Mouse (Mus musculus): ENCODE results near the gene Nbl1. TPM values are rescaled to one million over a fixed set of nuclear protein-coding genes. Genes with fewer than 3 reads are reported as not detected.

Nbl1 gene
- polyA plus RNA-seq, 1 experiment from 2014 or later = 0.13 TPM

DNA sequence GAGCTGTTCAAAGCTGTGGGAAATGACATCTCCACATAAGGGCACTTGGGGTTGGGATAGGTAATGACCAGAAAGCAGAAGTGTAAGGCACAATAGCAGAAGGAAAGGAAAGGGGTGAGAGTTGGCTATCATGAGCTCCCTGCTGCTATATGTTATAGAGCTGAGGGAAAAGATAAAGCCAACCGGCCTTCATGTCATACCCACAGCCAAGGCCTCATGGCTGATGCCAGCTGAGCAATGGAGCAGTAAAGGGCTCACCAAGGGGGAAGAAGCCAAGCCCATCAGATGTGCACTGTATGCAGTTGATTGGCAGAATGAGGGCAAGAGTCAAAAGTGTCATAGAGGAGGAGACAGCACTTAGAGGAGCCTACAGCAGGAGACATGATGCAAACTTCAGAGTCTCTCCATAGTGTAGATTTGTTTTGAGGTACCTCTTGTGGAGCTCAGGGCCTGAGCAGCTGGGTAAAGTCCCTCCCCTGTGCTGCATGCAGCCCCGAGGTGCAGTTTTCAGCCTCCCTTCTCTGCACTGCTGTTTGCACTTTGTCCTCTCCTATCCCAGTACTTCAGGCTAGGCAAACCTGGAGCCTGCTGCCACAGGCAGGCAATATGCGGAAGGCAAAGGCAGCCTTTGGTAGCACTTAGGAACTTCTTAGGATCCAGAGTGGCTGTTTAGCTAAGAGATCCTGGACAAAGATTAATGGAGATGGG lies 23.7 kb upstream of the Nbl1 start:
- 62% methylated on average over 3 of the region's 3 CpGs for WGBS (ENCODE audit: missing documents)
- Histone ChIP-seq H3K36me3 (ENCODE audit: inconsistent target) (no peaks in the 10 kb centered on the region), H3K4me3 (ENCODE audit: inconsistent target) (no peak overlapping the region), H3K27ac (no peak overlapping the region), H3K79me2 (ENCODE audit: inconsistent target) (peaks cover 100% of the 10 kb centered on the region)

DNA sequence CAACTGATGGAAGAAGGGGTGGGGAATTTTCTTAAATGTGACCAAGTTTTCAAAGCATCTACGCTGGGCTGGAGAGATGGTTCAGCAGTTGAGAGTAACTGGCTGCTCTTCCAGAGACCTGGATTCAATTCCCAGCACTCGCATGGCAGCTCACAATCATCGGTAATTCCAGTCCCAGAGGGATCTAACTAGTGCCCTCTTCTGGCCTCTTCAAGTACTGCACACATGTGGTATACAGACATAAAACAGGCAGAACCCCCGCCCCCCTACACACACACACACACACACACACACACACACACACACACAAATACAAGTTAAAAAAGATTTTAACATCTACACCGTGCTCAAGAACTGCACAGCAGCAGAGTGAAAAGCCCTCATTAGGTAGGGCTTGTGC lies 22.9 kb upstream of the Nbl1 start:
- H3K27ac ChIP-seq = no peak overlapping the region
- peaks cover 100% of the 10 kb centered on the region for H3K79me2 ChIP-seq (ENCODE audit: inconsistent target)
- WGBS (ENCODE audit: missing documents) = 91% methylated on average over 5 of the region's 5 CpGs
- no peaks in the 10 kb centered on the region for H3K36me3 ChIP-seq (ENCODE audit: inconsistent target)
- no peak overlapping the region for H3K4me3 ChIP-seq (ENCODE audit: inconsistent target)

DNA sequence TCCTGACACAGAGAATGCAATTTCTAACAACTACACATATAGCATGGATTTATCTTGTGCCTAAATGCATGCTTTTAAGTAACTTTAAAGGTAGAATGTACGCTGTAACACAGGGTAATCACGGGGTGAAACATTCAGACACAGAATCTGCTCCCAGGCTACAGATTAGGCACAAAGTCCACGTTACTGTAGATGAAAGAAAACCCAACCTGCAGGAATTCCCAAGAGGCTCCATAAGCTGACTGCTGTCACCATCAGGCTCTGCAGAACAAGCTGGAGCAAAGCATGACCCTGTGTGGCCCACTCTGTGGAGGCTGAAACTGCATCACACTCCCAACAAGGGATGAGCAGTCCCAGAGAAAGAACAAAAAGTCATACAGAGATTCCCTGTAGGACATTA lies 19.7 kb upstream of the Nbl1 start:
- Histone ChIP-seq H3K36me3 (ENCODE audit: inconsistent target) (no peaks in the 10 kb centered on the region), H3K27ac (no peak overlapping the region), H3K4me3 (ENCODE audit: inconsistent target) (no peak overlapping the region), H3K79me2 (ENCODE audit: inconsistent target) (peaks cover 100% of the 10 kb centered on the region)
- 96% methylated on average over 3 of the region's 3 CpGs for WGBS (ENCODE audit: missing documents)

DNA sequence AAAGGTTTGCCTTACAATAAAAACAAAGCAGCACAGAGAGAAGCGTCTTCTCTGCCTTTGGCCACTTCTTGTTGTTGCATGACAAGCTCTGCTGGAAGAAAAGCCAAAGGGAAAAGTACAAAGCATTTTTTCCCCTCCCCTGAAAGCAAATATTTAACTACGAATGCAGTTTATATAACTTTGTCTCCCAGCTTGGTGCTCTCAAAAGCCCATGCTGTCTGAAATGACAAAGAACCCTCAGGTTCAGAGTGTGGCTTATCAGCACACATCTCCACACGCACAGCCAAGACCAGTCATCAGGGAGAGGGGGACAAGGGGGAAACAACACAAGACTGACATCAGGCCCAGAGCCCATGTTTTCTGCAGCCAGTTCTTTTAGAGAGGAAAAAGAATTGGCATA lies 18.6 kb upstream of the Nbl1 start:
- Histone ChIP-seq H3K4me3 (ENCODE audit: inconsistent target) (no peak overlapping the region), H3K36me3 (ENCODE audit: inconsistent target) (no peaks in the 10 kb centered on the region), H3K27ac (no peak overlapping the region), H3K79me2 (ENCODE audit: inconsistent target) (peaks cover 100% of the 10 kb centered on the region)
- WGBS (ENCODE audit: missing documents) = 86% methylated on average over 3 of the region's 3 CpGs

DNA sequence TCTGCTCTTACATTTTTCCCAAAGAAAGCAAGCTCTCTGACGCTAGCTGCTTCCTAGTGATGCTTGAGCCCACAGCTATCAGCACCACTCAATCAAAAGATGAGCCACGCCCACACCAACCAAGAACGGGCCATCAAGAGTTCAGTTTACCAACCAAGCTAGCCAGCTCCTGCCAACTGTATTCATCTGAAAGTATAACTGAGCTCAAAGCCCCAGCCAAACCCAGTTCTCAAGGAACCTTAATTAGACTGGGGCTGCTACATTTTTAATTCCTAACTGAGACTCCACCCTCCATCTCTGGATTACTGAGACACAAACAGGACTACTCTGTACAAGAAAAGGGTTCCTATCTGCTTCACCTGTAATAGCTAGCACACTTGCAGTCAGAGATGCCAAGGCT lies 18.1 kb upstream of the Nbl1 start:
- Histone ChIP-seq H3K36me3 (ENCODE audit: inconsistent target) (no peaks in the 10 kb centered on the region), H3K4me3 (ENCODE audit: inconsistent target) (no peak overlapping the region), H3K79me2 (ENCODE audit: inconsistent target) (peaks cover 100% of the 10 kb centered on the region), H3K27ac (no peak overlapping the region)
- 100% methylated on average over 2 of the region's 3 CpGs for WGBS (ENCODE audit: missing documents)

DNA sequence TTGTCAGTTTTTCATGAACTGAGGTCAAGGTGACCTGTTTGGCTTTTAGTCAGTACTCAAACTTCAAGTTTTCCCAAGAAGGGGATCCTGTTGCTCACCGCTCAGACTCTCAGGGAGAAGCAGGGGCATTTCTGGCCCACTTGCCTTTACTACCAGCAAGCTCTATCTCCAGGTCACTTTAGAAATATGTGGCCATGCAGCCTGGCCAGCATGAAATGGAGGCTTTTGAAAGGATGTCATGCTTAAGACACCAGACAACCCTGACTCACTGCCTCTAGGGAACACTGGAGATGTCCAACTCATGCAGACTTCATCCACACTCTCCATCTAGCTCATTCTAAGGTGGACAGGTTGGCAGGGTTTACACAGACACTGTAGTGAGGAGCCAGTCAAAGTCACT lies 12.7 kb upstream of the Nbl1 start:
- 100% methylated on average over 1 of the region's 1 CpGs for WGBS (ENCODE audit: missing documents)
- Histone ChIP-seq H3K4me3 (ENCODE audit: inconsistent target) (no peak overlapping the region), H3K79me2 (ENCODE audit: inconsistent target) (peaks cover 53% of the 10 kb centered on the region), H3K27ac (no peak overlapping the region), H3K36me3 (ENCODE audit: inconsistent target) (peaks cover 28% of the 10 kb centered on the region; the same call in 1 of the 2 replicates)

DNA sequence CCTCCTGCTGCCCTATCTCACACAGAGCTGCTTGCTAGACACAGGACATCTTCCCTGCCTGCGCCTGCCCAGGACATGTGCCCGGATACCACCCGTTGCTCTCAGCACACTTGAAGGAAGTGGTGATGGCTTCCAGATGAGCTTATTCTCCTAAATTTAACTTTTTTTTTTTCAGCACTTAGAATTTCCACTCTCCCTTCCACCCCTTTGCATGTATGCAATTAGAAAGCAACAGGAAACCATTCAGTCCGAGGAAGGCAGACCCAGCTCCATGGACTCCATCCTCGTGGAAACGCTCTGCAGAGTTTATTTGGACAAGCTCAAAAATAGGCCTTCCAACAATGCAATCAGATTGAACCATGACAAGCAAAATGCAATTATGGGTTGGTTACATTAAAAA lies 8.8 kb upstream of the Nbl1 start:
- Histone ChIP-seq H3K27ac (no peak overlapping the region), H3K4me3 (ENCODE audit: inconsistent target) (no peak overlapping the region), H3K79me2 (ENCODE audit: inconsistent target) (peaks cover 14% of the 10 kb centered on the region), H3K36me3 (ENCODE audit: inconsistent target) (peaks cover 28% of the 10 kb centered on the region; the same call in 1 of the 2 replicates)
- WGBS (ENCODE audit: missing documents) = 88% methylated on average over 6 of the region's 6 CpGs

DNA sequence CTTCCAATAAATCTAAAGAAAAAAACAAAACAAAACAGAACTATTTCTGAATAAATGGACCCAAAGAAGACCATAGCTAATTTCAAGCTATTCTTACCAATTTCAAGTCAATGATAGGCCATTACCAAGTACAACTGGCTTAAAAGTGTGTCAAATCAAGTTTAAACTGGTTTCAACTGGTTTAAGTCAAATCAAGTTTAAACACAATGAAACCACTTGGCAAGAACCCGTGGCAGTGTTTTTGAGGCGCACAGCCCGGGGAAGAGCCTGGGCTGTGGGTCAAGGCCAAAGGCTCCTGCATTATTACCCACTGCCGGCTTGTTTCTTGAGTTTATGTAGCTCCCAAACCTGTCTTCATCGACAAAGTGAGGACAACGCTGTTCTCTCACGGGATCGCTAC lies 7.5 kb upstream of the Nbl1 start:
- Histone ChIP-seq H3K36me3 (ENCODE audit: inconsistent target) (peaks cover 28% of the 10 kb centered on the region; the same call in 1 of the 2 replicates), H3K4me3 (ENCODE audit: inconsistent target) (no peak overlapping the region), H3K79me2 (ENCODE audit: inconsistent target) (peaks cover 2% of the 10 kb centered on the region; the same call in 1 of the 2 replicates), H3K27ac (no peak overlapping the region)
- 95% methylated on average over 8 of the region's 8 CpGs for WGBS (ENCODE audit: missing documents)

DNA sequence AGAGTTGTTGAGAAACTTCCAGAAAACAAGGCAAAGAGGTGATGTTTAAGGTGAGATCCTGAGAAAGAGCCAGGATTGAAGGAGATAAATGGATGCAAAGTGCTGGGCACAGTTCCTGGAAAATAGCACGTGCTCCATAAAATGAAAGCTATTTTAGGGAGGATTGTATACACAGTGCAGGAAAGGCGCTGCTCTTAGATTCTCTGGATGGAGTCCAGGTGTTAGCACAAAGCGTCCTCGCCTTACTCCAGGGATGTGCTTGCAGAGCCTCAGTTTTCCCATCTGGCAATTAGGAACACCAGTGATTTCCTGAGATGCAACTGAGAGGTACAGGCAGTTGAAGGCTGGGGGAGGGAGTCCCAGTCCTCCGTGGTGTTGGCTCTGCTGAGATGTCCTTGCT lies 3.4 kb upstream of the Nbl1 start:
- H3K27ac ChIP-seq = no peak overlapping the region
- H3K36me3 ChIP-seq (ENCODE audit: inconsistent target) = no peaks in the 10 kb centered on the region
- 77% methylated on average over 5 of the region's 5 CpGs for WGBS (ENCODE audit: missing documents)
- H3K79me2 ChIP-seq (ENCODE audit: inconsistent target) = no peaks in the 10 kb centered on the region
- H3K4me3 ChIP-seq (ENCODE audit: inconsistent target) = no peak overlapping the region

DNA sequence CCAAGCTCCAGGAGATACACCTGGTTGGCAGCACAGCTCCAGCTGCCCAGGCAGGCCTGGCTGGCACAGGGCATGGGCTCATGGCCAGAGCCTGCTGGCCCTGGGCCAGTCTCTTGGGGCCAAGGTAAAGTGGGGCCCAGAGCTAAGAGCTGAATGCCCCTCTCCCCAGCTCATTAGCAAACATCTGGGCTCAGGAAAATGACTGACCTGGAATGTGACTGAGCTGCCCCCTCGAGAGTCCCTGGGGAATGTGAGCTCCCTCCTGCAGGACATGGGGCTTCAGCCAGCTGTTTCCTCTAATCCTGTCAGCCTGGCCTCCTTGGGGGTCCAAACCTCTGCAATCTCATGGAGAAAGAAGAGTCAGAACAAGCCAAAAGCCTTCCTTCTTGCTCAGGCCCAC lies 2.6 kb upstream of the Nbl1 start:
- WGBS (ENCODE audit: missing documents) = 85% methylated on average over 1 of the region's 1 CpGs
- Histone ChIP-seq H3K4me3 (ENCODE audit: inconsistent target) (no peak overlapping the region), H3K79me2 (ENCODE audit: inconsistent target) (no peaks in the 10 kb centered on the region), H3K36me3 (ENCODE audit: inconsistent target) (no peaks in the 10 kb centered on the region), H3K27ac (no peak overlapping the region)

DNA sequence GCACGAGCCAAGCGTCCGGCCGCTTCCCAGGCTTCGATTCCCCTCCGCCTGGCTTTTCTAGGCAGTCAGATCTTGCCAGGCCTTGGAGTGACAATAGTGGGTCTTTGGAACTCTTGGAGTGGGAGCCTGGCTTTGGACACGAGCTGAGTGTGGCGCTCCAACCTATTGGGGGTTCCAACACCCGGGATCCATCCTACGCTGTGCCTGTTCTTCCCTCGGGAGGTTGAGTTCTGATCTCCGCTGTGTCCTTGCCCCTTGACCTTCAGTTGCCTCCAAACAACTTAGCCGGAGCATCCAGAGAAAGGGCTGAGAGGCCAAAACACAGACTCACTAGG lies 370 bp upstream of the Nbl1 start:
- WGBS (ENCODE audit: missing documents) = 64% methylated on average over 8 of the region's 13 CpGs
- Histone ChIP-seq H3K79me2 (ENCODE audit: inconsistent target) (no peaks in the 10 kb centered on the region), H3K27ac (no peak overlapping the region), H3K36me3 (ENCODE audit: inconsistent target) (no peaks in the 10 kb centered on the region), H3K4me3 (ENCODE audit: inconsistent target) (no peak overlapping the region)

DNA sequence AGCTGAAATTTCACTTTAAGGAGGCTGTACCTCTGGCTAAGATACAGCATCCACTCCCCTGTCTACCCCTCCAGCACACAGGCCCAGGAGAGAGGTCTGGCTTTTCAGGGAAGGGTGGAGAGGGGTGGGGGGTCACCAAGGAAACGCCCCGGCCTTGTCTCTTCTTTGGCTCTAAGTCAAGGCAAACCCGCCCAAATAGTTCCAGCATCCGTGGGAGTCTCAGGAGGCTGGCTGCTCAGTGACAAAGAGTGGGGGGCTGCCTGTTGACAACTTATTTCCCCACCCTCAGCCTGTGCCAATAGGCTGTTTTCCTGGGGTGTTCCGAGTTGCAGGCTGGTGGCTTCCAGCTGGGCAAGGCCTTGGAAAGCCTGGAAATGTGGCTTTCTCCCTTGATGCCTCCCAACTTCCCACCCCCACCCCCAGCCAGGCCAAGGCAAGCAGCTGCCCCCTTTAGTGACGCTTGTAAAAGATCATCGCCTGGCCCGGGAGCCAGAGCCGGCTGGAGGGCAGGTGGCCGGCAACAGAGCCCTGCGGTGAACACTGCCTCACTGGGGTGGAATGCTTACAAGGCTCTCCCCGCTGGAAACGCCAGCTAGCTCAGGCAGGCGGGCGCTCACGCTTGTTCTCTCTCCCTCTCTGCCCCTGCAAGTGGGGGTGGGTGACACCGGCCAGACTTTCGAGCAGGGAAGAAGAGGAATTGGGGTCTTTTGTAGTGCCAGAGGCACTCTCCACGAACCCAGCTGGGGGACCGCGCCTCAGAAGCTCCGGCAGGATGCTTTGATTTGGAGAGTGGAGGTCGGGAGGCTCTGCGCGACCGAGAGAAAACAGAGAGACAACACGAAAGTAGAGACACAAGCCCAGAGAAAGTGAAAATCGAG lies 1.1 kb downstream of the Nbl1 start:
- Histone ChIP-seq H3K36me3 (ENCODE audit: inconsistent target) (no peaks in the 10 kb centered on the region), H3K79me2 (ENCODE audit: inconsistent target) (no peaks in the 10 kb centered on the region), H3K4me3 (ENCODE audit: inconsistent target) (no peak overlapping the region), H3K27ac (no peak overlapping the region)
- WGBS (ENCODE audit: missing documents) = 15% methylated on average over 28 of the region's 28 CpGs

DNA sequence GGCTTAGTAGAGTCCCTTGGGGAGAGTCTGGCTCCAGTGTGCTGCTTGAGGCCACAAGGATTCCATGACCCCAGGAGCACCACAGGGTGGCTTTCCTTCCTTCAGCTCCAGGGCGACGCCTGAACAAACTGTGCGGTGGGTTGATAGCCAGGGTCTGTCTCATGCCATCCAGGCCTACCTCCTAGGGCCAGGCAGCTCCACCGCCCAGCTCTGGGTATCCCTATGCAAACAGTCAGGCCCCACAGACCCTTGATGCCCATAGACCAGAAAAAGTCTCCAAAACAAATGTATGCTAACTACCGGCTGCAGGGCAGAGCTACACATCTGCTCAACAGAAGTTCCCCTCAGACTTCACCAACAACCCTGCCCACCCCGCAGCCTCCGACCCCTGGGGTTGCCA lies 1.7 kb downstream of the Nbl1 start:
- Histone ChIP-seq H3K4me3 (ENCODE audit: inconsistent target) (no peak overlapping the region), H3K27ac (no peak overlapping the region), H3K36me3 (ENCODE audit: inconsistent target) (no peaks in the 10 kb centered on the region), H3K79me2 (ENCODE audit: inconsistent target) (no peaks in the 10 kb centered on the region)
- 60% methylated on average over 7 of the region's 7 CpGs for WGBS (ENCODE audit: missing documents)

DNA sequence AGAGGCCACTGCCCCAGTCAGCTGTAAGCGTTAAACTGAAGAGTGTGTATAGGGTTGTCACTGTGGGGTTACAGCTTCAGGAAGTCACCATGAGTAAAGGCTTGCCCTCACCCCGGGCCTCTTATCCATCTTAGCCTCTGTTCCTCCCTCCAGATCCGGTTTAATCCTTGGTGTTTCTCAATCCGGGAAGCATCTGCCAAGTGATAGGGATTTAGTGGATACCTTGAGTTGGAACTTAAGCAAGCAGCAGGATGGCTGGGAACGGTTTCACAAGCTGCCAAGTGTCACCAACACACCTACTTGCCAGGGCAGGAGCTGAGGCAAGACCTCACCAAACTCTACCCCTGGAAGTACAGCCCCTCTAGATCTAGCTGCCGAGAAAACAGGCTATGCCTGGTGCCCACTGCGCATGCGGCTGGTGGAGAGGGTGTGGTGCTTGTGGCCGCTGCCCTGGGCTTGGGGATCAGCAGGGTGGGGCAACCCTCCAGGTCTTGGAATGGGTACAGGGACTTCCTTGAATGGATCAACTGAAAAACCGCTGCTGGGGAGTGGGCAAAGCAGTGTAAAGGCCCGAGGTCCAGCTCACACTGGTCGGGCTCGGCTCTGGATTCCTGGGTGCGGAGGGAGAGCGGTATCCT lies 2.4 kb downstream of the Nbl1 start:
- Histone ChIP-seq H3K27ac (no peak overlapping the region), H3K79me2 (ENCODE audit: inconsistent target) (no peaks in the 10 kb centered on the region), H3K36me3 (ENCODE audit: inconsistent target) (no peaks in the 10 kb centered on the region), H3K4me3 (ENCODE audit: inconsistent target) (no peak overlapping the region)
- 81% methylated on average over 15 of the region's 15 CpGs for WGBS (ENCODE audit: missing documents)

Measured in macrophage (primary cell).